Mouse (Mus musculus) gastrocnemius, postnatal 25 days (tissue): Measurements from ENCODE around the gene Dusp13. TPM values are rescaled to one million over a fixed set of nuclear protein-coding genes. Genes with fewer than 3 reads are reported as not detected.
A peak's percentile ranks its signal among the peaks of the same experiment; 100 is the strongest.

Source experiments
- DNase-seq: peaks from one replicate; pipeline ENCODE4 v3.0.0; 2022
- long read RNA-seq, 2 experiments: library from polyadenylated mRNA; stranded (forward); transcript quantifications; one replicate each; pipeline ENCODE4 v2.0.0; 2021
- total RNA-seq, 2 experiments: library from RNA; stranded (reverse); gene quantifications; 1 replicate in 1 of 2; 2 replicates in 1 of 2; pipeline ENCODE4 v1.2.3; 2021

Dusp13 gene
- total RNA-seq = 100 to 1,000 TPM; 145 to 174 TPM
- long read RNA-seq, experiment 1, transcript Dusp13-201 (8 exons, 1,745 nt) = major isoform, 58 of 181 reads
- long read RNA-seq, experiment 1, partial matches to known transcripts = 23 of 181 reads
- long read RNA-seq, experiment 1, other reads (novel, unspliced or antisense) = 96 of 181 reads
- long read RNA-seq, experiment 2, transcript Dusp13-201 (8 exons, 1,745 nt) = major isoform, 92 of 217 reads
- long read RNA-seq, experiment 2, partial matches to known transcripts = 29 of 217 reads
- long read RNA-seq, experiment 2, other reads (novel, unspliced or antisense) = 92 of 217 reads

DNA sequence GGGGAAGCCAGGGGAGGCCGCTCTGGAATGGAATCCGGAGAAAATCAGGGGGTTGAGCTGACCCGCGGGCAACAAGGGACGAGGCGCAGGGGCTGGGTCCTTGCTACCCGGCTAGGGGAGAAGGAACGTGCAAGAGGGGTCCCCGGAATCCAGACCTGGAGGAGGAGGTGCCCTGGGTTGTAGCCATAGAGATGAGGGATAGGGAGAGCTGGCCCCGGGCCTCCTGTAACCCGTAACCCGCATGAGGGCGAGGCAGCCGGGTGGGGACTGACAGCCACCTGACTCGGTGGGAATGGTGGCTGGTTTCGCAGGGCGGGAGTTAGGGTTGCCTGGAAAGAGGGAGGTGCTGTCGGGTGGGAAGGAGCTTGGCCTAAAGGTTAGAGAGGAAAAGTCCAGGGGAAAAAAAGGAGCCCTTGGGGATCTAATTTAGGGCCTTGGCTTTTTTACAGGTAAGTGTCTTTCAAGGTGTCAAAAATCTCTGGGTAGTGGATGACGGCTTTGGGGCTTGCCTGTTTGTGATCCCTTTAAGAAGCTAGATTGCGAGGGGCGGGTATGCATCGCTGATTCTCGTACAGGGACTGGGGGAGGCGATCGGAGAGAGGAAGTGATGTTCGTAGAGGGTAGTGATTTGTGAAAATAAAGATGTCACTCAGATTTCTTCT is at the start of gene Dusp13:
Gene Dusp13 (minus strand): TSS at position 301 of the 662 bp plus-strand sequence.
- DNase-seq = peak; percentile 66

DNA sequence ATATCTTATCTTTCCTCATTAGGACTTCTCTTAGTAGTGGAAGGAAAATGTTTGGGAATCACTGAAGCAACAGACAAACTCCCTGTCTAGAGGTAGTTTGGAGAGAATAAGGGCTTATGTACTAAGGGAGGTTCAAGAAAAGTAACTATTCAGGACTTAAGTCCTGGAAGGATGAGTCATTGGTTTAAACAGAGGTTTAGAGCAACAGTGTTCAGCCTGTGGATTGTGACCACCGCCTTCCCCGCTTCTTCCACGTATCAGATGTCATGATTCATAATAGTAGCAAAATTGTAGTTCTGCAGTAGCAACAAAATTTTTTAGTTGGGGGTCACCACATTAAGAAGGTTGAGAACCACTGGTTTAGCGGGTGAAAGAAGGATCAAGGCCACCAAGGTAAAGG is 49.7 kb upstream of the Dusp13 start:
- DNase-seq = no peak

DNA sequence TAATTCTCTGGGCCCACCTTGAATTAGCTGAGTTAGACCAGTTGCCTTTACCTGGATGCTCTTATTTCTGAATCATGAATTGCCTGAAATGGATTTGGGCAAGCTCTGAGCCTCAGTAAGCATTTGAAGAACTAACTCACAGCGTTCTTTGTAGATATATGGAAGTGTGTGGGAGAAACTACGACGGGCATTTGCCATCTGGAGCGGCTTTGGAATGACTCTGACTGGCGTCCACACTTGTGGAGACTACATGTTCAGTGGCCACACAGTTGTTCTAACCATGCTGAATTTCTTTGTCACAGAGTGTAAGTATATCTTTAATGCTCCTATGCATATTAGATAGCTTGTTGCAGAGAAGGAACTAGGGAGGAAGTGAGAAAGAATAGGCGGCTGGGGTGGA is 41.3 kb upstream of the Dusp13 start:
- no peak for DNase-seq

DNA sequence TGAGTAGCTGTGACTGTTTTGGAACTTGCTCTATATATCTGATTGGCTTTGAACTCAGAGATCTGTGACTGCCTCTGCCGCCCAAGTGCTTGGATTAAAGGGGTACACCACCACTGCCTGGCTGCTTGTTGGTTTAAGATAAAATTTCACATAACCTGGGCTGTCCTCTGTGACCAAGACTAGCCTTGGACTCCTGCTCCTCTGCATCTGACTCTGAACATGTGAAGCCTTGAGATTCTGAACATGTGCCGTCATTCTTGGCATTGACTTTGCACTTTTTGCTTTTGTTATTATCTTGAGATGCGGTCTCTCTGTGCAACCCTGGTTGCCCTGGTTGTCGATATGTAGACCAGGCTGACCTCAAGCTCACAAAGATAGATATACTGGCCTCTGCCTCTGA is 40.7 kb upstream of the Dusp13 start:
- DNase-seq = no peak

DNA sequence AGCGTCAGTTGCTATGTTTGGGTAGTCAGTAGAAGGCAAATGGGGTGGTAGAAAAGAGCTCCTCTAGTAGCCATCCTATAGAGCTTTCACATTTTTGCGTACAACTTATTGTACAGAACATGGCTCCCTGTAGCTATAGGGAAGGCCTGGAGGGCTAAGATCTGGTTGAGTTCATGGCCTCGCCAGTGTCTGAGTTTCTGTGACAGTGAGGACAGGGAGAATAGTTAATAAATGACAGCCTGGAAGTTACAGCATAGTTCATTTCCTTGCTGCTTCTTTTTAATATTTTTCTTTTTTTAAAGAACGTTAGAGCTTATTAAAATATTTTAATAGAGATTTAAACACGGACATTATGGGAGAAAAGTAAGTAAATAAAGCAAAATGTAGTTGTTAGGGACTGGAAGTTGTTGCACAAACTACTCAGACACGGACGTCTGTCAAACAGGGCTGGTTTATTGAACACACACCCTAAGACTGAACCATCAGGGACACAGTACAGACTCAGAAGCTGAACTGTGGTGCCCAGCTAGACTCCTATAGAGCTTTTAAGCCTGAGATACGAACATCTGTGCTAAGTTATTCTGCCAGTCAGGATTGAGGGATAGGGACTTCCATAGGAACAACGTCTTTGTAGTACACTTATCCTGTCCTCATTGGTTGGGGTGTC is 39.7 kb upstream of the Dusp13 start:
- DNase-seq = no peak

DNA sequence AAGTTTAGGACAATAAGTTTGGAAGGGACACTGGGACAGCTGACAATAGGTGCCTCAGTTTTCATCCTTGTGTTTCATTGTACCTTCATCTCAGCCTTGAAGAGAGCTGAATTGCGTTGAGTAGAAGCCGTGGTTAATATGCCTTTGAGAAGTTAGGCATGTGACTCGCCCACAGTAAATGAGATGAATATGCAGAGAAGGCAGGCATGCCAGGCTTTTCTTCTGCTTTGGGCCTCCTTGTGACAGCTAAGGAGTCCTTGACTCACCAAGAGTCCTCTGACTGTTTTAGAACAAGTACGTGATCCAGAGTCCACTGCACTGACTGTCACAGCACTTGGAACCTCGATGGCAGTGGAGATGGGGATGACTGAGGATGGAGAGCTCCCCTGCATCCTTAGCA is 37.1 kb upstream of the Dusp13 start:
- no peak for DNase-seq

DNA sequence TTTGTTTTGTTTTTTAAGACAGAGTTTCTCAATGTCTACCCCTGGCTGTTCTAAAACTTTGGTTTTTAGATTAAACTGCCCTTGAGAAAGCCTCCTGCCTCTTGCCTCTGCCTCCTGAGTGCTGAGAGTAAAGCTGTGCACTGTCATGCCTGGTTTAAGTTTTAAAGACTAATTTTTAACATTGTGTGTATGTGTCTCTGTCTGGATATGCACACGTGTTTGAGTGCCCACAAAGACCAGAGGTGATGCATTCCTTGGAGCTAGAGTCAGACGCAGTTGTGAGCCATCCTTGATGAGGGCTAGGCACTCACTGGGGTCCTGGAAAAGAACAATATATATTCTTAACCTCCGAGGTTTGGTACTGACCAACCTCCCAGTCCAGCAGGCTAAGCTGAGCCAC is 36.4 kb upstream of the Dusp13 start:
- DNase-seq = no peak

DNA sequence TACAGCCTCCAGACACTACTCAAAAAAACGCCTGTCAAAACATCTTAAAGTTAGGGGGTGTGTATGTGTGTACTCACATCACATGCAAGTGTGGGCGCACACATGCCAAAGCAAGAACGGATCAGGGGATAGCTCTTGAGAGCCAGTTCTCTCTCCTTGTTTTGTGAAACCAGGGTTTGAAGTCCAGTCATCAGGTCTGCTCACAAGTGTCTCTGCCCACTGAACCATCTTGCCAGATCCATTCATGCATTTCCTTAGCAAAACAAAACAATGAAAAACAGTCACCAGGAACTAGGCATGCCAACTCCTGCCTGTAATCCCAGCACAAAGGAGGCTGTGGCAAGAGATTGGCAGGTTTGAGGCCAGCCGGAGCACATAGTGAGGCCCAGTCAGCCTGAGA is 35.5 kb upstream of the Dusp13 start:
- no peak for DNase-seq

DNA sequence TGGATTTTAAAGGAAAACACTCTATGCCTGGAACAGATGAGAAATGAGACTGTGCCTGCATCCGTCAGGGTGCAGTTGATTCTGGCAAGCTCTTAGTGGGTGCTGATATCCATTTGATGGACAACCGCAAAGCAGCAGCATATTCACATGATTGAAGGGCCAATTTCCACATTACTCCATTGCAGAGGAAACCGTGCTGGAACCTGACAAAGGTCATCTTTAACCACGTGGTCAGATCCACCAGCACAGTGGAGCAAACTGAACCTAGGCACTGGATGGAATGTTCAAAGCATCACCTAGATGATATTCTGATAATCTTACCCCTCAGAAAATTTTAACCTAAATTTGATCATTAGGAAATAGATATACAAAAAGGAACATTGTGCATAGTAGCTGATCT is 25.2 kb upstream of the Dusp13 start:
- DNase-seq = no peak

DNA sequence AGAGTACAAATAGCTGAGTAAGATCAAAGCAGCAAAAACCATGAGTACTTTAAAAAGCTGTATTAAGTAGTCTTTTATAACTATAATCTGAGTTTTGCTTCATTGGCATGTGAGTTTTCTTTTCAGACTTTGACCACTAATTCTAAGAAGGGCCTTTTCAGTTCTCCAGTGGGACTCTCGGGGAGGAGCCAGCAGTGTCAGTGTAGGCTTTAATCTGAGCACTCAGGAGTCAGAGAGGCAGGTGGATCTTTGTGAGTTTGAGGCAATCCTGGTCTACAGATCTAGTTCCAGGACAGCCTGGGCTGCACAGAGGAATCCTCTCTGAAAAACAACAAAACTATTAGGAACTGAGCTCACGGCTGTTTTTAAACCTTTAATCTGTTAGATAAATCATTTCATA is 23.0 kb upstream of the Dusp13 start:
- DNase-seq = no peak

DNA sequence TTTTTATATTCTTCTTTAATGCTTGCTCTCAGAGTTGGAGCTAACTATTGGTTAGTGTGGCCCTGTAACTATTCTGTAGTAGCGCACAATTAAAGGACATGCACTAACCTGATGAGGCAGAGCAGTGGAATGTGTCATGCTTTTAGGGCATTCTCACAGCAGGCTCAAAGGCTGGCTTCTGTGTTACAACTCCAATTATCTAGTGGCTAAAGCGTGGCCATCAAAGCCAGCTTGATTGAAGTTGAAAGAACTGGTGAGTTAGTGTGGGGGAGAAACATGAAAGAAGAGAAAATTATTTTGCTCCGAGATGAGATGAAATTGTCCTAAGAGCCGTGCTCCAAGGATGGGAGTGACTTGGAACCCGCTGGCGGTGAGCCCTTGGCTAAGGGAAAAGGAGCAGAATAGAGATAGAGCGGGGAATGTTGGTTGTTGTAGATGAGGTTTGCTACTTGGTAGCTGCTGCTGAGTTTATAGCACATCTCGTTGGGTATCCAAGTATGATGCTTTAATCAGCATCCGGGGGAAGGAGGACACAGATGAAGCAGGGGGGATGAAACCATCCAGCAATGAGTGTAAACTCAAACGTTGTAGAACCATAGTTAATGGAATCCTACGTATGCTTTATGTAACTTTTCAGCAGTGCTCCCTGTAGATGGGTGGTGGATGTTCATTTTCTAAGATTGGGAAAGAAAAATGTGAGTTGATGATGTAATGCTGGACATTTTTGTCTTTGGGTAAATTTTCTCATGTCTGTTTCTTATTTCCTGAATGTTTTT is 21.7 kb upstream of the Dusp13 start:
- DNase-seq = no peak

DNA sequence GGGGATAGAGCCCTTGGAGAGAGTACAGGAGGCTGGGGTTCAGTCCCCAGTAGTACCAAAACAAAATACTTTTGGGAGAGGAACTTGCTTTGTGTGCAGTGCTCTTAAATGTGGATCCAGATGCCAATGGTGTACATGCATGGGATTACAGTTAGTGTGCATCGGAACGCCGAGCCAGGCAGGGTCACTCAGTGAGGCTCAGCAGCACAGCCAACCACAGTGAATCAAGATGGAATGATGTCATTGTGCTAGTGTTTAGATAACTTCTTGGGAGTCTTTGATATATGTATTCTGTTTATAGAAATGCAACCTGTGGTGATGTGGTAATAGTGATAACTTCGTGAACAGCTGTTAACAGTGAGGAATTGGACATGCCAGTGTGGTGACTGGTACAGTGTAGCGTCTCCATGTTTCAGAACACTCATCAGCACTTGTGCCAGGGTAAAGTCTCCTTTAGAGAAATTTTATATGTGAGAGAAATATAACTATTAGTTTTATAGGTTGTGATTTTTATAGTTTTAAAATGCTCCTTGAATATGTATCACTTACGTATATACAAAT is 15.5 kb upstream of the Dusp13 start:
- no peak for DNase-seq

DNA sequence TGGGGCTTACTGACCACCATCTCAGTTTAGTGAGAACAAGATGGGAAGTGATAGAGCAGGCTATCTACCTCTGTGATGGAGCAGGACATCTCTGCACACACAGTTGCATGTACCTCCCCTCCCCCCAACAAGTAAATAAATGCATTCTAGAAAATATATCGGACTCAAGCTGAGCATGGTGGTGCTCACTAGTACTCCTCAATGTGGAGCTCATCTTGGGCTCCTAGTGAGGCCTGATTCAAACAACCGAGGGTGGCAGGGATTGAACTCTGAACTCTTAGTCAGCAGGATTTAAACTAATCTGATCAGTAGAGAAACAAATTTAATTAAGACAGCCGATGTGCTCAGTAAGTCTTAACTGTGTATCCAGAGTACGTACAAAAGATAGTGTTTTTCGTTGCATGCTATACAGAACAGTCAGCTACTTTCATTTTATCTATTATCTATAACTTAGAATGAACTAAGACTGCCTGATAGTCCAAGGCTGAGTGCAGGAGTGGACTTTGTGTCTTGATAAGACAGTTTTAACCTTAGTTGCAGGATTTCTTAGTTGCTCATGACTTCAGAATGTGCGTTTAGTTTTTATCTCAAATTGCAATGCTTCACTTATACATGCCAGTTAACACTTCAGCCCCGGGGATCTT is 14.9 kb upstream of the Dusp13 start:
- no peak for DNase-seq

DNA sequence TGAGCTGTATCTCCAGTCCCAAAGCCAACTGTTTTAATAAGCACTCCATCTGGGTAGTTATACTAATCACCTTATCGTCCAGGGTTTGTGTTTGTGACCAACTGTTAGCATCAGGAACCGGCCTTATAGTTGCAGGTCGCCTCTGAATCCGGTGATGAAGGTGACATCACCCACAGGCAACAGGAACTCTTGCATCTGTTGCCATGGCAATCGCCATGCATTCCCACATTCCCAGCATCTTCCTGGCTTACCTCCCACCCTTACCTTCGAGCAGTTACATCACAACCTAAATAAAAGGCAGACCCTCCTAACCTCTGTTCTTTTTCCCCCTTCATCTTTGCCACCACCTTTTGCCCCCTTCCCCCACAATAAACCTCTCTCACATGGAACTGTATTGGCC is 13.7 kb upstream of the Dusp13 start:
- no peak for DNase-seq

DNA sequence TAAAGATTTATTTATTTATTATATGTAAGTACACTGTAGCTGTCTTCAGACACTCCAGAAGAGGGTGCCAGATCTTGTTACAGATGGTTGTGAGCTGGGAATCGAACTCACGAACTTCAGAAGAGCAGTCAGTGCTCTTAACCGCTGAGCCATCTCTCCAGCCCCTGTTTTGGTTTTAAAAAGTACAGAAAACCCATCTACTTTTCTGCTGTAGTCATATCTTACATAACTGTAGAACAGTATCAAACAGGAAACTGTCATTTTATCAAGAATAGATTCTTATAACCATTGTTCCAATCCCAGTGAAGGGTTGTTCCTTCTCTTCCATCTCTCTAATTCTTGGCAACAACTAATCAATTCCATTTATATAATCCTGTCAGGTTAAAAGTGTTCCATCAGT is 12.8 kb upstream of the Dusp13 start:
- DNase-seq = no peak

DNA sequence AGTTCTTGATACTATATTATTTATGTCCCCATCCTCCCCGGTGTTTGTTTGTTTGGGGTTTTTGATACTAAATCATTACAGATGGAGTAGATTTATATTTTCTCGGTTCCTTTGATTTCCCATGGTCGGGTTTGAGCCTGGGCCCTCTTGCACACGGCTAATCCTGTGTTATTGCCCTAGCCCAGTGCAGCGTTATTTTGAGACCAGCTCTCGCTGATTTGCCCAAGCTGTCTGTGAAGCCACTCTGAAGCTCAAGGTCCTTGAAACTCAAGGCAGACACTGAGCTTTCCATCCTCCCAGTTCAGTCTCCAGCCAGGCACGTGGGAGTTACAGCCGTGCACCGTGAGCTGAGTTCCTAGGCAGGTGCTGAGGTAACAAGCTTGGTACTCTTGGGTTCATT is 10.6 kb upstream of the Dusp13 start:
- DNase-seq = no peak

DNA sequence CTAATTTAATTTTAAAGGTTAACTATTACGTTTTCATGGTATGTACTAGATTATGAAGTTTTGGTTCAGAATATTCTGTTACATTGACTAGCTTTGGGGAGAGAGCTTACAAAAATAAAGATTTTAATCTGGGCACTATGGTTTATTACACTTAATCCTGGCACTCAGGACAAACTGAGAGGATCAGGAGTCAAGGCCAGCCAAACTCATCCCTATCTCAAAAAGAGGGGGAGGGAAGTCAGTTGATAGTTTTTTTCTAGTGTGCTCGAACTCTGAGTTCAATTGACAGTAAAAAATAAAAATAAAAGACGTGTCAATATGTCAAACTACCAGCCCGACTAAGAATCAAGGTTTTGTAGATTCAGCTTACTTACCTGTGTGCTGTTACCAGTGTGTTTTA is 2.4 kb upstream of the Dusp13 start:
- DNase-seq = no peak

DNA sequence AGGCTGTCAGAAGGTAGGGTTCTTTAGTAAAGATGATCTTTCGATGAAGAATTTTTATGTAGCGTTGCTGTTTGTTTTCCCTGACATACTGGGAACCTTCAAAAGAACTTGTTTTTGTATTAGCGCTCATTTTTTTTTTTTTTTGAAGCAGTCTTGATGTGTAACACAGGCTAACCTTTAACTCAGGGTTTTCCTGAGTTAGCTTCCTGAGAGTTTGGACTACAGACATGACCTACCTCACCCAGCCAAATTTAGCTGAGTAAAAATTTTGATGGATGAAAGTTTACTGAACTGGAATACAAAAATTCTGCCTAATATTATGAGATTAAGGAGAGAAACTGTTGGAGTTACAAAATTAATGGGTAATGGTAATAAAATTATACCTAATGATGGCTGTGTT is 1.4 kb upstream of the Dusp13 start:
- DNase-seq = no peak

DNA sequence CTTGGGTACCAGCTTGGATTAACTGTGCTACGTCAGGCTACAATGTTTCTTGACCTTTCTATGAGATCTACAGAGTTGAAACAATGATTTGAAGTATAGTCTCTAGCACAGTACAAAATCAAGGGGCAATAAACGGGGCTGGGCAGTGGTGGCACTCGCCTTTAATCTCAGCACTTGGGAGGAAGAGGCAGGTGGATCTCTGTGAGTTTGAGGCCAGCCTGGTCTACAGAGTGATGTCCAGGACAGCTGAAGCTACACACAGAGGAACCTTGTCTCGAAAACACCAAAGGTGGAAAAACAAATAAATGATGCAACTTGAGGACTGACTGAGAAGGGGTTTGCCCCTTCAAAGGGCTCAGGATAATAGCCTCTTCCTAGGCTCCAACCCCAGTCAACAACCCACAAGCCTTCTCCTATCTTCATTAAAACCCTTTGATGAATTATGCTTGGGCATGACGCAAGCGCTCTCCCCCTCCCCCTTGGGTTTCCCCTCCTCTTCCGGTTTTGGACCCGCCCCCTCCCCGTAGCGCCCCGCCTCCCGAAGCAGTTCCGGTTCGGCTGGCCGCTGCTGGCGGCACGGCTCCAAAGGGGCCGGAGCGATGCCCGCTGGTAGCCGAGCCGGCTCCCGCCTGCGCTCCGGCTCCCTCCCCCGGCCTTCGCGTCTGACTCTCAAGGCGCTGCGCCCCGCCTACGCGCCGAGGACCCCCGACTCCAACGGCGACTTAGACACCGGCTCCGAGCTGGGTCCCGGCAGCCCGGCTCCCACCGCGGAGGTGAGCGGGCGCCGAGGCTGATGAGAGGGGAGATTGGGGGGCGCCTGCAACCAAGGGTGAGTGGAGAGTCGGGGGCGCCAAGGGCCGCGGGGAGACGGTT is 737 bp downstream of the Dusp13 start, which contains the start of gene Samd8:
Gene Samd8 (plus strand): TSS at position 524 of the 873 bp plus-strand sequence.
- peak; percentile 88 for DNase-seq

DNA sequence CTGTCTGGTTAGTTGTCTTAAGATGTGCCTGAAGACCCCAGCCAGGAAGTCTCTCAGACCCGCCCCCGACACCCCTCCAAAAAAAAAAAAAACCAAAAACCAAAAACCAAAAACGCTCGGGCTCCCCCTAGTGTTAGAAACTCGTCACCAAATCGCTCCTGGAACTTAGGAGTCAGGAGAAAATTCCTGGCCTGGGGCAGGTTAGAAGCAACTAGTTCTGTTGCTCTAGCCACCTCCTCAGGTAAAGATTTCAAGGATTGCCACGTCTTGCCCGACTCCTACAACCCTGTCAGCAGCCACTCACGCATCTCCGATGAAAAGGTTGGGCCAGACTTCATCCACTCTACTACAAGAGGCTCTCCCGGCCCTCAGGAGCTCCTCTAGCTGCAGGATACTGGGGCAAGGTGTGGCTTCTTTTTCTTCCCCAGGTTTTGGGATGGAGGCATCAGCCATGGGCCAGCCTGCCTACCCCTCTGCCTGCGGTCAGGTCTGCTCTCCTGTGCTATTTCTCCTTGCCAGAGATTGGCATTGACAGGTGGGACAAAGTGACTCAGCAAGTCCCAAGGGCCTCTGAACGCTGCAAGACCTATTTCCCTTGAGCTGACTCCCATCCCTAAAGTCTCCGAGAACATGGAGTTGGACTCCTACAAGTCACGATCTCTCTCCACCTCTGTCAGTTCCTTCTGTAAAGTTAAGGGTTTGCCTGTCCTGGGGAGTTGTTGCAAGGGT is 2.7 kb downstream of the Dusp13 start:
- DNase-seq = peak; percentile 48
